Mouse (Mus musculus) thymus, postnatal 10 days (tissue): Measurements from ENCODE around the gene Nek9.
"Not testable (repeated sequence)": the region's sequence is repeated elsewhere in the genome, so short reads cannot be mapped to it uniquely, and the experiment has no call there.

ENCODE experiments used
- DNase-seq, 2 experiments: peaks; one replicate each; pipeline ENCODE4 v3.0.0; 2021; ENCODE audit warnings: low spot score in 2 of 2

The Nek9 gene

DNA sequence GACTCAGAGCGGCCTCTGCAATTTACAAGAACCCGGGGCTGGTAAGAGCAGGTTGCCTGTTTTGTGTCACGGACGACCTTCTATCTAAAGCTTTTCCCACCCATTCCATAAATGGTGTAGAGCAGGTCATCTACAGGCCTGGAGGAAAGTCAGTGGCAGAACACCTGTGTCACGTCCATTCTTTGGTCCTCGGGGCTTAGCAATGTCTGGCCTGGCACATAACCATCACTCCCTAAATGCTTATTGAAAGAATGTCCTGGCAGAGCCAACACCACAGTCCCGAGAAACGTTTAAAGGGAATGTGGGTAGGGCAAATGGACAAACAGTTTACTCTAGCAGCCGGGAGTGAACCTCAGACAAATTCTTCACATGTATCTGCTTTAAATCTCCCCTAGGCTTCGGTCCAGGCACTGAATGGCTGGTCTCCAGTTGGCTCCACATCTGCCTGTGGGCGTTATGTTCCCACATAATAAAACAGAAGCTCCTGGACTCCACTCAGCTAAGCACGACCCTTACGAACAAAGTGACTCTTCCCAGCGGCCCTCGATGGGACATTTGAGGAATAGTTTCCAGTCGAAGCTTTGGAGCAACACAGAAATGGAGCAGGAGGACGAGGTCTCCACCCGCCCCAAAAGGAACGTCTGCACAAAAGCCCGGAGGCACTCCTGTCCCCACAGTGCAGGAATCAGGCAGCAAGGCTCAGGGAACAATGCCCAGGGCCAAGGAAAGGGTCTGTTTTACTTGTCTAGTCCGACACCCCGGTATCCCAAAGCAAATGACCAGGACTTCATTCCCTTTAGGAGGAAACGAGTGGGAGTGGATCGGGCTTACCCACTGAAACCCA lies 49.8 kb downstream of the Nek9 start:
- DNase-seq: no peak

DNA sequence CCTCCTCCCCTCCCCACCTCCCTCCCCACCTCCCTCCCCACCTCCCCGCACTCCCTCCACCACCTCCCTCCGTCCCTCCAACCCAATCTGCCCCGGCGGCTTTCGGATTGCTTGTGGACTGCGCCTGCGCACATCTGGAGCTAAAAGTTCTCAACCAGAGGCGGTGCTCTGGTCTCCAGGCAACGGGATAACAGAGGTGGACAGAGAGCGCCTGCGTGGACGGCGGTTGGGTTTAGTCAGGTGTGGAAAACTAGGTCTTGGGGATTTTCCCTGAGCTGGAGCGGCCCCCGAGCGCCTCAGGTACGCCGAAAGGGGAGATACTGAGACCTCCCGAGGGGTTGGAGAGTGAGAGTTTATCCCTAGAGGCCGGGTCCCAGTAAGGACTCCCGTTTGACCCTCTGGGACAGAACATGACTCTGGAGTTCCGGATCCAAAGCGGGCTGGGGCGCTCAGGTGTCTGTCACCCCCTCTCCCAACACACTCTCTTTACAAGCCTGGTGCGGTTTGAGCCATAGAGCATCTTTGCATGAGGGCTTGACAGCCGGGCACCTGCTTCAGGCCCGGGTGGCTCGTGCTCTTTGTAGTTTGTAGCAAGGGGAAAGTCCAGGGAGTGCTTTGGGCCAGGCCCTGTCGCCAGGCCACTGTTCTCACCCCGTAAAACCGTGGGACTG lies 50.5 kb downstream of the Nek9 start, which contains the start of gene Zc2hc1c:
Gene Zc2hc1c, plus strand, starts transcription at position 106 of the 671 bp plus-strand sequence.
- DNase-seq: peak; percentile 11 to 19

DNA sequence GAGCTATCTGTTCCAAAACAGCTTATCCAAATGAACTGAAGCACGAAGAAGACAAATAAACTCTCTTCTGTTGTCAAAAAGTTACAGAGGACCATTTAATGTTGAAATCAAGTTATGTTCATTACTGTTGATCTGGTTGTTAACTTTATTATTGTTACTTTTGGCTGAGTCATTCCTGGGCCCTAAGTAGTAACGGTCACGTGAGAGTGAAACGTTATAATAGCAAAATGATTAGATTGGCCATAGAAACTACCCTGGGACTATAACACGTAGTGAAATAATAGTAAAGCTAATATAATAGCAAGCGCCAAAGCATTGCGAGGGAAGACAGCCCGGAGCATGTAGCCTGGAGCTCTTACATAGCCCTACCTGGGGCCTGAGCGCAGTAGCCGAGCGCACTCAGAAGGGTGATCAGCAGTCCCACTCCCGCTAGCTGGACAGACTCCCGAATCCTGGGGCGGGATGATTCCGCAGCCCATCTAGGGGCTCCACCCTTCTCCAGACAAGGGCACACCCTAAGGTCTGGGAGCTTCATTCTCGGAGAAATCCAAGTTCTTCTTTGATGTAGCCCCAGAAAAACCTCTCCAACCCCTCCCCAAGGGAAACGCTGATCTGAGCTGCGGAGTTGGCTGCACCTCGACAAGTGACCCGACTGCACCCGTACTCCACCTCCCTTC lies 51.2 kb downstream of the Nek9 start, which contains the start of gene Acyp1:
Gene Acyp1, minus strand, starts transcription at position 630 of the 677 bp plus-strand sequence.
- DNase-seq: no peak

DNA sequence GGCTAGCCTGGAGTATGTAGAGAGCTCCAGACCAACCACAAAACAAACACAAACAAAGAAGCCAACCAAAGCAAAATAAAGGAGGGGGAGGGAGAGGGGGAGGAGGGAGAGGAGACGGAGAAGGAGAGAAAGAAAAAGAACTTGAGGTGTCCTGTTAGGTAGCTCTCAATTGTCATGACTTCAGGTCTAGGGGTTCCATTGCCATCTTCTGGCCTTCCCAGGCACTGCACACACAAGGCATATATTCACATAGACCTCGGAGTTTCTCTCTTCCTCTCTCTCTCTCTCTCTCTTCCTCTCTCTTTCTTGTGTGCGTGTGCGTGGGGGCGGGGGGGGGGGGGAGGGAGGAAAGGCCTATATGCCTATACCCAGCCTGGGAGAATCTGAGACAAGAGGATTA lies 52.2 kb downstream of the Nek9 start:
- peak; percentile 15 to 50 for DNase-seq

DNA sequence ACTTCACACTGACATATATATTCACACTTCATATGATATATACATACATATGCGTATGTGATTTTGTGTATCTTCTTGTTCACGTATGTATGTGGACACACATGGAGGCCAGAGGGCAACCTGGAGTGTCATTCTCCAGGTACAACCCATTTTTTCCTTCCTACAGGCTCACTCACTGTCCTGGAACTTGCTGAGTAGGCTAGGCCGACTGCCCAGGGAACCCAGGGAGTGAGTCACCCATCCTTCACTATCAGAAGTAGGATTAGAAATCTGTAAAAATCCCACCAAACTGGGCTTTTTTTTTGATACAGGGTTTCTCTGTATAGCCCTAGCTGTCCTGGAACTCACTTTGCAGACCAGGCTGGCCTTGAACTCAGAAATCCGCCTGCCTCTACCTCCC lies 54.2 kb downstream of the Nek9 start:
- DNase-seq: no peak

DNA sequence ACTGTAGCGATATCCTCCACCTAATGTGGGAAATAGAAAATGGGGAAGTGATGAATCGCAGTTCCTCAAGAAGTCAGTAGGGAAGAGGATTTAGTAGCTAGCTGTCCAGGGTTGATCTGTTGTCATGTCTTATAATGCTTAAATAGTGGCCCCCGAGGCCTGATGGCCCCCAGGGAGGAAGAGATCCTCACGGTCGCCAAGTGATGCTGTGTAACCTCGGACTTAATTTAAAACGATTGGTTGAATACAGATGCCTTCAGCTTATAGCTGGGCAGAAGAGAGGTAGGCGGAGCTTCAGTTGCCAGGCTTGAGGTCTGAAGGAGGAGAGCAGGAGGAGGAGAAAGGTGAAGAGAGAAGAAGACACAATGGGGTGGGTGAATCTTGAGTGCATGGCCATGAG lies 54.8 kb downstream of the Nek9 start:
- no peak for DNase-seq

DNA sequence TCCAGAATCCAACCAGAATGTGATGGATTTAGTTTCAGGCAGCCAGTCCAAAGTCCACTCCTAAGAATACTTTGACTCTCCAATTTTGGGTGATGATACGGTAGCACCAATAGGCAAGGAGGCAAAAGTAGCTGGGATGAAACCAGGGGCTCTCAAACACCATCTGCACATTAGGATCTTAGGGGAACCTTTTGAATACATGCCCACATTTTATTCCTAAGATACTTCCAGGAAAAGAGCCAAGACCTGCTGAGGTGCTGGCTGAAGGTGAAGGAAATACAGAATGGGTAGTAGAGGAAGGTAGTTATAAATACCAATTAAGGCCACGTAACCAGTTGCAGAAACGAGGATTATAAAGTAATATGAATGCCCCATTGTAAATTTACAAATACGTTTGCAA lies 57.4 kb downstream of the Nek9 start:
- DNase-seq: not testable (repeated sequence)

DNA sequence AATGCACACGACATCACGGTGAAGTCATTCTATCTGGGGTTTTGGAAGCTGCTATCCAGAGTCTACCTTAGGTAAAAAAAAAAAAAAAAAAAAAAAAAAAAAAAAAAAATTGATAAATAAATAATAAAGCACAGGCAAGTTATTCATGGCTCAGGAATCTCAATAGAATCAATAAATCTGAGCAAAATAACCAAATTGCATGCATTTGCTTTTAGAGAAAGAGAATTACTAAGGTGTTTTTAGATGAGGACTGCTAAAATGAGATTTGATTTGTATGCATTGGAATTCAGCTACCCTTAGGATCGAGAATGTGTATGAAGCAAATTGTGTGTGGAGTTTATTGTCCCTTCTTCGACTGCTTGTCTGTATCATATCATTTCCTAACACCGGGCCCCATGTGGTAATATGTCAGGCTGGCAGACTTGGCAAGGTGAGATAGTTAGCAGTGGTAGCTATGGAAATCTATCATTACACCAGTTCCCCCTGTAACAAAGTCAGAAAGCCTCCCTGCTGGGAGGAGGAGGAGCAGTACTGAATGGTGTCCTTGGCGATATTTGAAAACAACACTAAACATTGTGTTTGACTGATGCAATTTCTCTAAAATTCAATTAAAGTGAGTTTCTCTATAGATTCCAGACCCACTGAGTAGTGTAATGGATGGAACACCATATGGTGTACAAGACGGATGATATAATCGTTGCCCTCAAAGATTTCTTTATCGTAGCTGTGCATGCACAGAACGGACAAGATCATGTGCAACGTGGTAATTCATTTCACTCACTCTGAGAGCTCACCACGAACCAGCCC lies 58.1 kb downstream of the Nek9 start:
- DNase-seq: no peak

DNA sequence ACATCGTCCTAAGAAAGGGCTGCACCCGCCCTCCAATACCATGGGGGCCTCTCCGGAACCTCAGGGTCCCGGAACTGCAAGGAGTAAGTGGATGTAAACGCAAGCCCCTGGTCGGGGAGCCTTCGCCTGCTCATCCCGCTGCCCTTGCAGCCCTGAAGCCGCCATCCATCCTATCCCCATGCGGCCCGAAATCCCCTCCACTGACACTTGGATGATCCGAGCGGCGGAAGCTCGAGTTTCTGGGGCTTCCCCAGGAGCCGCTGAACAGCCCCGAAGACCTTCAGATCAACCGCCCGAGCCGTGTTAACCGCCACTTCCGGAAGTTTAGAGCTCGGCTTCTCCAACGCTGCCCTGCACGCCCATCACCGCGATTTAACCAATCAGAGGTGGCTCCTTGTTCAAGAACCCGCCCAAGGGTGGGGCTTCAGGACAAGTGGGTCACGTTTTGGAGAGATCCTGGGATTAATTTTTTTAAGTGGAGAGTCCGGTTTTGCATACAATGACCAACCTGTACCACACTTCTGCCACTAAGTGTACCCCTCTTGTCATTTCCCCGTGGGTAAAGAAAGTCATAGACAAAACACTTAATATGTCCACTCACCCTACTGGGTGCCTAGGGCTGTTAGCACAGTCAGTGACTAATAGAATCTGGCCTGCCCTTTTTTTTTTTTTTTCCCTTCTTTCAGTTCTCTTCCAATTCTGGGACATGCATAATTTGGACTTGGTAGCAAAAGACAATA lies 58.9 kb downstream of the Nek9 start:
- peak; percentile 96 for DNase-seq

DNA sequence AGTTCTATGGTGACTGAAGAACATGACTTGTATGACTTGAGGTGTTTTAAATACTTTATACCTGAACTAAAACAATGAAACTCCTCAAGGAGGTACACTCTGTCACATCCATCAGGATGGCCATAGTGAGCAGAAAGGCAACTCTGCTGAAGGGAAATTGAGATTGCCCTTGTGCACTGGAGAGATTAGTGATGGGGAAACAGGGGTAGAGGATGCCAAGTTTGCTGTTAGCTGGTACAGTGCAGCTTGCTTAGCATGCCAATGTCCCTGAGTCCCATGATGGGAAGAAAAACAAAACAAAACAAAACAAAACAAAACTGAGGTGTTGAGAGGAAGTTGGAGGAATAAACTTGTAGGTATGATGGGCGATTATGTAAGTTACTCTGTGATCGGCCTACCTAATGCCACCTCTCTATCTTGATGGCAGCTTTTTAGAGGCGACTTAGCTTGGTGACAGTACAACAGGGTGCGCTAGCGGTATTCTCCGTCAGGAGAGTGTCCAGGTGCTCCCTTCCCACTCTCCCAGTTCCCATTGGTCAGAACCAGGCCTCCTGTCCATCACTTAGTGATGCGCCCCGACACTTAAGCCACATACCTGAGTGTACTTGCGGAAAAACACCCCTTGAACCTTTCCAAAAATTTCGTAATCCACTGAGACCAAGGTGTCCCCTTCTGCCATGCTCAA lies 59.6 kb downstream of the Nek9 start:
- no peak for DNase-seq

DNA sequence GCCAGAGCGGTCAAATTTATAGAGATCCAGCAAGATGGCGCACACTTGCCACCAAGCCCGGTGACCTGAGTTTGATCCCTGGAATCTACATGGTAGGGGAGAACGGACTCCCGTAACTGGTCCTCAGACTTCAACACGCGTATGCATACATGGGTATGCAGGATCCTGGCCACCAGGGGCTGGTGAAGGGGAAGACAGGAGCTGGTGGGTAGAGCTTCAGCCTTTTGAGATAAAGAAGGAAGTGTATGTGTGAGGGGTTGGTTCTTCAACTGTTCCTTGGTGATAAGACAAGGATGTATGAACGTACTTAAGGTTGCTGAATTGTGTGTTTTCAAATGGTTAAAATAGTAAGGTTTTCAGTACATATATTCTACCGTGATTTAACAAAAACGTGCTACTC lies 60.2 kb downstream of the Nek9 start:
- no peak for DNase-seq

DNA sequence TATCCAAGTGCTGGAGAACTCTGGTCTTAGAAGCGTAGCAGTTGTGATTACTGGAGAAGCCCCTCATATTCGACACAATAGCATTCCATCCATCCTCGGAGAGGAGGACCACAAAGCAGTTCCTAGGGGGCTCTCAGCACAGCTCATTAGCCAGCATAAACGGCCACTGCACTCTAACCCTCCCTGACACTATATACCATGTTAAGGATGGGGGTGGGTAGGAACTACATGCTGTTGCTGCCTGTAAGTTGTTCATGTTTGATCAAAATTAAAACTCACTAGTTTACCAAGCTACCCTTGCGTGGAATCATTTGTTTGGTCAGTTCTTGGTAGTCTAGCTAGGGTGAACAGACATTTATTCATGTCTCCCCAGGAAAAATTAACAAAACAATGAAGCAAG lies 62.9 kb downstream of the Nek9 start:
- no peak for DNase-seq

DNA sequence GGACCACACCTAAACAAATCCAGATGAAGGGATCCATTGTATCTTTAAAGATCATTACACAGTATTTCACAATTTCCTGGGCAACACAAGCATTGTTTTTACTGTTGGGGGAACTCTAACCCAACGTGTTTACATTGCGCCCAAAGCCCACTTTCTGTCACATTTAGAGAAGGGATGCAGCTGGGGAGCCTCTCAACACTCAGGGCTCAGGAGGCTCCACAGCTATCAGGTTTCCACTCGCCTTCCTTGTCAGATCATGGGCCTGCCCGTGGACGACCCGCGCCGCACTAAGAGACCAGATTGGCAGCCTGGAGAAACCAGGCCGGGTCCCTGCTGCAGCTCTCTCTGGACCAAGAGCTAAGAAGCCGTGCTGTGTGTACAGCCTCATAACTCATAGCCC lies 65.7 kb downstream of the Nek9 start:
- DNase-seq: no peak

DNA sequence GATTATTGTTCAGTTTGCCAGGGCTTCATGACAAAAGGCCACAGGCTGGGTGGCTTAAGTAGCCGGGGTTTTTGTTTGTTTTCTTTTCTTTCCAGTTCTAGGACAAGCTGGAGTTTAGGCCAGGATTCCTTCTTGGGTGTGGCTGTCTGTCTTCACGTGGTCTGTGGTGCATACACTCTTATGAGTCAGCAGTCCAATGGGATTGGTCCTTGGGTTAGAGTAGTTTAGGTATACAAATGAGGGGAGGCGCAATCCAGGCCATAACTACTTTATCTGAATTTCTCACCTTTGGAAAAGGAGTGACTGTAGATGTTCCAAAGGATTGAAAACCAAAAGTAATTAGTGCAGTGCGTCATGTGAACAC lies 67.3 kb downstream of the Nek9 start:
- DNase-seq: no peak

DNA sequence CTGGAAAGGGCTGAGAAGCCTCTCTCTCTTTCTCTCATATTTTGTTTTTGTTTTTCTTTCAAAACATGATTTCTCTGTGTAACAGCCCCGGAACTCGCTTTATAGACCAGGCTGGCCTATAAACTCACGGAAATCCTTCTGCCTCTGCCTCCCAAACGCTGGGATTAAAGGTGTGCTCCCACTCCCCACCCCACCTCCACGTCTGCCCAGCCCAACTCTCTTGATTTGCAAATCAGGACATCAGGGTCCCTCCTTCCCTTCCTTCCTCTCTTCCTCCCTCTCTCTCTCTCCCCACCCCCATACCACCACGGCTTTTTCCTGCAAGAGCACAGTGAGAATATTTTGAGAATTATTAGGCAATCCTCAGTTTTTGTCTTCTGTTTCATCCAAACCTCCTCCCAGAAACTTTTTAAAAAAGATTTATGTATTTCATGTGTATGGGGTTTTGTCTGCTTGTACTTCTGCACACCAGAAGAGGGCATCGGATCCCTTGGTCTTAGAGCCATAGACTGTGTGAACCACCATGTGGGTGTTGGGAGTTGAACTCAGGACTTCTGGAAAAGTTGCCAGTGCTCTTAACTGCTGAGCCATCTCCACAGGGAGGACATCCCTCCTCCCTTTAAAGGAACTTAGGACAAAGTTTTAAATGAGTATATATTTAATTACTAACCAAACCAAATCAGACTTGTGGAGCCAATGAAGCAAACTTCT lies 67.9 kb downstream of the Nek9 start:
- no peak for DNase-seq

DNA sequence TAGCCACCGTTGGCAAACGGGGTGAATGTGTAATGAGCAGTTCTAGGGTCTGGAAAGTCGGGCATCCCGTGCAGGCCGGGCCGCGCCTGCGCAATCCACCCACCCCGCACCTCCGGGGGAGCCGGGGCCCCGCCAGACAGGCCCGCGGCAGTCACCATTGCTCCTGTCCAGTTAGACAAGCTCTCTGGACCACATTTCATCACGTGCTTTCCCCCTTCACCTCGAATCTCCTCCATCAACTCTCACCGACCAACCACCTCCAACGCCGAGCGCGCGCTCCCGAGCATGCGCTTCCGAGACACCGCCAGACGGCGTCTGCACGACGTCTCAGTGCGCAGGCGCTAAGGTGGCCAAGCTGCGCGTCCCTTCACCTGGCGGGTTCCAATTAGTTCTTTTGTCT lies 68.8 kb downstream of the Nek9 start, which contains the start of gene Mlh3:
Gene Mlh3, minus strand, starts transcription at position 281 of the 400 bp plus-strand sequence.
- DNase-seq: peak; percentile 67 to 86

DNA sequence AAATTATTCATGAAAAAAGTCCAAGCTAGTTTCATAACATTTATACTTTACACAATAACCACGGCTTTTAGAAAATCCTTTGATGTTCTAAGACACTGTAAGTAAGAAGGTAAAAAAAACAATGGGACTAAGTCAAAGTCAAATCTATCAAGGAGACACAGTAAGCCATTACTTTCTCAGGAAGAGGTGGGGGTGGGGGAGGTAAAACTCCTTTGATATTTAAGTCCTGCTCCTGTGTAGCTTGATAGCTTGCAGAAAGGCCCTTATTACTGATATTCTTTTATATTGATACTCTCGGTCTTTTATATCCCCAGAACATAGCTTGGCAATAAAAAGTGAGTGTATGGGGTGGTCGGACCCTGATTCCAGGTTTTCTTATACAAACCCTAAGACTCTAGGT lies 69.3 kb downstream of the Nek9 start:
- no peak for DNase-seq

DNA sequence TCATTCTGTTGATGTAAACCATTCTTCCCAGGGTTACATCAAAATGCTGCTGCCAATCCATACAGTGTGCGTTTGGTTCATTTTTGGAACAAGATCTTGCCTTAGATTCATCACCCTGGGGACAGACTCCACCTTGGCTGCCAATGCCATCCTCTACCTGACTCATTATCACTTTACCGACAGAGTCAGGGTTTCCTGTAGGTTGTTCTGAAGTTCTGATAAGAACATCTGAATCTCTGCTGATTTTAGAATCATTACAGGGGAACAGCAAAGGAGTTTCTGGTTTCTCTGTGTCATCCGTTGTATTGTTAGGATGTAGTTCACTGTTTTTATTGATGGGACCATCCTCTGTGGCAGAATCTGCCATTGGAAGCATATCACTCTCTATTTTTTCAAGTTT lies 72.9 kb downstream of the Nek9 start:
- no peak for DNase-seq

DNA sequence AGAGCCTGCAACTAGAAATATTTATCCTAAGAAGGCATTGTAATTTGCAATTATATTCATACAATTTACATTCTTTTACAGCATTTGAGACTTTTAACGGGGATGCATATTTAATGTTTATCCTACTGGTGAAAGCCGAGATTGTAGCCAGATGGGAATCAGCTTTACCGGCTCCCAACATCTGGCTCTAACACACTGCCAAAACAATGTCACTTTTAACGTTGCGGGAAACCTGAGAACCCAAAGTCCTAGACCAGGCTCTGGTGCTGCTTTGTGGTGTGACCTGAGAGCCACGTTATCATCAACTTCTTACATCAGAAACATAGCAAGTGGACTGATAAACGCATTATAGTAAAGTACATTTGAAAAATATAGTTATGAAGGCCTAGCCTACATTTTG lies 74.2 kb downstream of the Nek9 start:
- no peak for DNase-seq

DNA sequence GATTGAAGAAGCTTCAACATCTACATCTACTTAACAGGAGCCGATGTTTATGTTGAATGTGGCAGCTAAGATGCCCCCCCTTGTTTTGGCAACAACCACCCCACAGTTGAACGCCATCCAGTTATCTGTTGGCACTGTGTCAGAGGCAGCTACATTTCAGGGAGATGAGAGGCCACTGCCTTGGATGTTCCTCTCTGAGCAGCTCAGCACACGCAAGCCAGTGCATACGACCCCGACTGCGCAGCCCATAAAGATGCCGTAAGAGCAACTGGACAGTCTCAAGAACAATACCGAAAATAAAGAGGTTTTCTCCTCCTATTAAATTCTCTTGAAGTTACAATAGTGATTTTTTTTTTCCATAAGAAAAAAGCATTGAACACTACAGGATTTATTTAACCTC lies 74.6 kb downstream of the Nek9 start:
- DNase-seq: no peak
